Mouse (Mus musculus) inflammation-experienced regulatory T-cells, adult 6 months (primary cell): Measurements from ENCODE around the gene Slc10a3. TPM values are rescaled to one million over a fixed set of nuclear protein-coding genes. Genes with fewer than 3 reads are reported as not detected.

ENCODE experiments used
- polyA plus RNA-seq, 3 experiments: library from polyadenylated mRNA; unstranded; fragments of 100-300 nt; shearing (Covaris generic); gene quantifications; one replicate each; pipeline ENCODE4 v1.2.1; 2017

The Slc10a3 gene
- polyA plus RNA-seq, 3 experiments from 2014 or later: 18.1 to 31.3 (median 27.1) TPM

Other genes with a start within 250 kb of the Slc10a3 start
- not detected for gene Opn1mw, start 245.9 kb downstream of the Slc10a3 start, polyA plus RNA-seq
- gene Mecp2, start 238.0 kb downstream of the Slc10a3 start, polyA plus RNA-seq: 10 to 100 TPM; 11.5 to 22.5 (median 20.6) TPM
- not detected for gene Tex28, start 205.5 kb downstream of the Slc10a3 start, polyA plus RNA-seq
- 1 to 10 TPM; 3.3 to 4.3 (median 4.0) TPM for gene Tktl1, start 196.1 kb downstream of the Slc10a3 start, polyA plus RNA-seq
- gene Flna, start 123.5 kb downstream of the Slc10a3 start, polyA plus RNA-seq: 100 to 1,000 TPM; 222 to 338 (median 279) TPM
- 10 to 100 TPM; 22.4 to 91.9 (median 32.8) TPM for gene Emd, start 118.7 kb downstream of the Slc10a3 start, polyA plus RNA-seq
- gene Rpl10, start 102.5 kb downstream of the Slc10a3 start, polyA plus RNA-seq: 1,000 to 10,000 TPM in 1 of 3 experiments, 100 to 1,000 TPM in 2; 478 to 1,649 (median 679) TPM
- gene Taz, start 91.4 kb downstream of the Slc10a3 start, polyA plus RNA-seq: 10 to 100 TPM; 28.8 to 66.0 (median 58.8) TPM
- 10 to 100 TPM; 17.0 to 35.0 (median 23.7) TPM for gene Dnase1l1, start 91.0 kb downstream of the Slc10a3 start, polyA plus RNA-seq
- 100 to 1,000 TPM; 130 to 165 (median 156) TPM for gene Atp6ap1, start 76.3 kb downstream of the Slc10a3 start, polyA plus RNA-seq
- 100 to 1,000 TPM; 167 to 342 (median 246) TPM for gene Gdi1, start 68.4 kb downstream of the Slc10a3 start, polyA plus RNA-seq
- gene Fam50a, start 60.3 kb downstream of the Slc10a3 start, polyA plus RNA-seq: 10 to 100 TPM; 54.7 to 72.5 (median 72.5) TPM
- gene Plxna3, start 44.3 kb downstream of the Slc10a3 start, polyA plus RNA-seq: 1 to 10 TPM; 1.6 to 6.5 (median 4.6) TPM
- gene Lage3, start 19.7 kb downstream of the Slc10a3 start, polyA plus RNA-seq: 10 to 100 TPM; 70.0 to 79.0 (median 77.5) TPM
- gene Ubl4a, start 131 bp downstream of the Slc10a3 start, polyA plus RNA-seq: 10 to 100 TPM; 40.7 to 90.2 (median 68.6) TPM
- gene Fam3a, start 19.9 kb upstream of the Slc10a3 start, polyA plus RNA-seq: 10 to 100 TPM; 15.0 to 30.8 (median 30.5) TPM
- 10 to 100 TPM; 34.9 to 43.6 (median 39.3) TPM for gene Ikbkg, start 19.9 kb upstream of the Slc10a3 start, polyA plus RNA-seq
- 10 to 100 TPM; 25.4 to 32.9 (median 31.4) TPM for gene G6pdx, start 55.8 kb upstream of the Slc10a3 start, polyA plus RNA-seq
- not detected for gene Gm6880, start 108.0 kb upstream of the Slc10a3 start, polyA plus RNA-seq
- gene Olfr1326-ps1, start 201.5 kb upstream of the Slc10a3 start, polyA plus RNA-seq: not detected
- gene Olfr1325, start 219.3 kb upstream of the Slc10a3 start, polyA plus RNA-seq: not detected